Mouse (Mus musculus): ENCODE results near the gene Mdh1. TPM values are rescaled to one million over a fixed set of nuclear protein-coding genes. Genes with fewer than 3 reads are reported as not detected.
"Not testable (repeated sequence)": the region's sequence is repeated elsewhere in the genome, so short reads cannot be mapped to it uniquely, and the experiment has no call there.

Gene Mdh1
- polyA plus RNA-seq, 2 experiments = 80.4 to 184 TPM

DNA sequence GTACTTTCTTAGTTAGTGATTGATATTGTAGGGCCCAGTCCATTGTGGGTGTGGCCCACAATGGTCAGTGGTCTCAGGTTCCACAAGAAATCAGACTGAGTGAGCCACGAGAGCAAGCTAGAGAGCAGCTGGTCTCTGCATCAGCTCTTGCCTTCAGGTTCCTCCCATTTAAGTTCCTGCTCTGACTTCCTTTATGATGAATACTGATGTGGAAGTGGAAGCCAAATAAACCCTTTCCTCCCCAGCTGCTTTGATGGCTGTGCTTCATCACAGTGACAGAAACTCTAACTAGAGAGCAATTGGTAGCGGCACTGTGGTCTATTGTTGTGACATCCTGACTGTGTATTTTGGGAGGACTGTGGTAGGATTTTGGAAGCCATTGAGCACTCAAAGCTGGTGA, 32.1 kb downstream of the Mdh1 start:
- H3K9me3 ChIP-seq (ENCODE audit: control insufficient read depth, low read length) = no peaks in the 10 kb centered on the region
- no peak overlapping the region for H3K9ac ChIP-seq (replicated peaks)
- no peak overlapping the region for H3K27ac ChIP-seq
- no peak for ATAC-seq (ENCODE audit: insufficient read depth)
- no peak overlapping the region for H3K4me3 ChIP-seq (ENCODE audit: insufficient read depth in 1 of 2, low read depth in 2 of 2, low read length in 2 of 2)
- no peak overlapping the region for H3K4me2 ChIP-seq (ENCODE audit: low read depth)
- TF ChIP-seq CTCF (IDR thresholded peaks at IDR 0.05; ENCODE audit: low read depth) (no peak), EP300 (IDR thresholded peaks at IDR 0.05; ENCODE audit: low read depth) (no peak)
- no peaks in the 10 kb centered on the region for H3K36me3 ChIP-seq (replicated peaks; ENCODE audit: control insufficient read depth, insufficient read depth, low read depth)
- DNase-seq (ENCODE audit: low read depth in 3 of 3, low spot score in 3 of 3) = no peak
- H3K4me1 ChIP-seq (replicated peaks; ENCODE audit: control insufficient read depth in 2 of 2, insufficient read depth in 2 of 2, low read length in 1 of 2) = no peaks in the 10 kb centered on the region
- H3K27me3 ChIP-seq (ENCODE audit: control insufficient read depth, insufficient read depth, low read length) = no peaks in the 10 kb centered on the region
- 27% methylated on average over 2 of the region's 2 CpGs for WGBS (ENCODE audit: insufficient replicate concordance)

GRCm38 (mm10) chr11:21530856-21531255, 41.3 kb downstream of the Mdh1 start:
- not testable (repeated sequence) for DNase-seq (ENCODE audit: low read depth in 3 of 3, low spot score in 3 of 3); H3K27me3 ChIP-seq (ENCODE audit: control insufficient read depth, insufficient read depth, low read length)
- 59% methylated on average over 2 of the region's 2 CpGs for WGBS (ENCODE audit: insufficient replicate concordance)

GRCm38 (mm10) chr11:21528676-21529394, 43.3 kb downstream of the Mdh1 start:
- ATAC-seq (ENCODE audit: insufficient read depth) (no peak), DNase-seq (ENCODE audit: low read depth in 3 of 3, low spot score in 3 of 3) (no peak)
- Histone ChIP-seq H3K9me3 (ENCODE audit: control insufficient read depth, low read length) (no peaks in the 10 kb centered on the region), H3K27ac (no peak overlapping the region), H3K27me3 (ENCODE audit: control insufficient read depth, insufficient read depth, low read length) (no peaks in the 10 kb centered on the region), H3K4me1 (replicated peaks; ENCODE audit: control insufficient read depth in 2 of 2, insufficient read depth in 2 of 2, low read length in 1 of 2) (no peaks in the 10 kb centered on the region), H3K4me3 (ENCODE audit: insufficient read depth in 1 of 2, low read depth in 2 of 2, low read length in 2 of 2) (no peak overlapping the region), H3K9ac (replicated peaks) (no peak overlapping the region), H3K4me2 (ENCODE audit: low read depth) (no peak overlapping the region), H3K36me3 (replicated peaks; ENCODE audit: control insufficient read depth, insufficient read depth, low read depth) (no peaks in the 10 kb centered on the region)
- WGBS (ENCODE audit: insufficient replicate concordance) = 37% methylated on average over 2 of the region's 2 CpGs
- TF ChIP-seq EP300 (IDR thresholded peaks at IDR 0.05; ENCODE audit: low read depth) (no peak), CTCF (IDR thresholded peaks at IDR 0.05; ENCODE audit: low read depth) (no peak)

More at GRCm38 (mm10) chr11:21530856-21531255, 41.3 kb downstream of the Mdh1 start:
- H3K9ac ChIP-seq (replicated peaks); H3K4me1 ChIP-seq (replicated peaks; ENCODE audit: control insufficient read depth in 2 of 2, insufficient read depth in 2 of 2, low read length in 1 of 2); ATAC-seq (ENCODE audit: insufficient read depth); H3K27ac ChIP-seq; H3K4me2 ChIP-seq (ENCODE audit: low read depth); H3K9me3 ChIP-seq (ENCODE audit: control insufficient read depth, low read length); H3K4me3 ChIP-seq (ENCODE audit: insufficient read depth in 1 of 2, low read depth in 2 of 2, low read length in 2 of 2); H3K36me3 ChIP-seq (replicated peaks; ENCODE audit: control insufficient read depth, insufficient read depth, low read depth): not testable (repeated sequence)

GRCm38 (mm10) chr11:21517726-21518125, 54.4 kb downstream of the Mdh1 start:
- no peak for DNase-seq (ENCODE audit: low read depth in 3 of 3, low spot score in 3 of 3)

DNA sequence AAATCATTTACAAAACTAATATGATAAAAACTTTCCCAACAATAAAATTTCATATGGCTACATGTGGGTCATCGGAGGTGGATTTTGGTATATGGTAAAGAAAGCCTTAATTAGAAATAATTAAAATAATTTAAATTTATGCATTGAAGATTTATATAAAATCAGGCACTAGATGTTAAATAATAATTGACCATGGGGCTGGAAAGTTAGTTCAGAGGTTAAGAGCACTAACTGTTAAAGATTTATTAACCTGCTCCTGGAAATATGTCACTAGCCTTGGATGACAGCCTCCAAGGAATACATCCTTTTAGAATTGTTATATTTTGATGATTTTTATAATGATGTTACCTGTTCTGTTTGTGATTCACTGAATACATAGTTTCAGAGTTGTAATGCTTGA, 55.8 kb downstream of the Mdh1 start:
- not testable (repeated sequence) for DNase-seq (ENCODE audit: low read depth in 3 of 3, low spot score in 3 of 3); H3K4me2 ChIP-seq (ENCODE audit: low read depth); H3K27ac ChIP-seq; H3K27me3 ChIP-seq (ENCODE audit: control insufficient read depth, insufficient read depth, low read length); H3K4me1 ChIP-seq (replicated peaks; ENCODE audit: control insufficient read depth in 2 of 2, insufficient read depth in 2 of 2, low read length in 1 of 2); H3K9ac ChIP-seq (replicated peaks); H3K36me3 ChIP-seq (replicated peaks; ENCODE audit: control insufficient read depth, insufficient read depth, low read depth); ATAC-seq (ENCODE audit: insufficient read depth); H3K4me3 ChIP-seq (ENCODE audit: insufficient read depth in 1 of 2, low read depth in 2 of 2, low read length in 2 of 2); H3K9me3 ChIP-seq (ENCODE audit: control insufficient read depth, low read length)
- 70% methylated on average over 1 of the region's 1 CpGs for WGBS (ENCODE audit: insufficient replicate concordance)

More at GRCm38 (mm10) chr11:21517726-21518125, 54.4 kb downstream of the Mdh1 start:
- no peaks in the 10 kb centered on the region for H3K4me1 ChIP-seq (replicated peaks; ENCODE audit: control insufficient read depth in 2 of 2, insufficient read depth in 2 of 2, low read length in 1 of 2)
- H3K27me3 ChIP-seq (ENCODE audit: control insufficient read depth, insufficient read depth, low read length) = no peaks in the 10 kb centered on the region
- no peak overlapping the region for H3K4me3 ChIP-seq (ENCODE audit: insufficient read depth in 1 of 2, low read depth in 2 of 2, low read length in 2 of 2)
- no peak for ATAC-seq (ENCODE audit: insufficient read depth)
- H3K36me3 ChIP-seq (replicated peaks; ENCODE audit: control insufficient read depth, insufficient read depth, low read depth) = no peaks in the 10 kb centered on the region
- TF ChIP-seq CTCF (IDR thresholded peaks at IDR 0.05; ENCODE audit: low read depth) (no peak), EP300 (IDR thresholded peaks at IDR 0.05; ENCODE audit: low read depth) (no peak)
- no peak overlapping the region for H3K4me2 ChIP-seq (ENCODE audit: low read depth)
- H3K27ac ChIP-seq = no peak overlapping the region
- 66% methylated on average over 9 of the region's 9 CpGs for WGBS (ENCODE audit: insufficient replicate concordance)
- H3K9me3 ChIP-seq (ENCODE audit: control insufficient read depth, low read length) = no peaks in the 10 kb centered on the region
- H3K9ac ChIP-seq (replicated peaks) = no peak overlapping the region

DNA sequence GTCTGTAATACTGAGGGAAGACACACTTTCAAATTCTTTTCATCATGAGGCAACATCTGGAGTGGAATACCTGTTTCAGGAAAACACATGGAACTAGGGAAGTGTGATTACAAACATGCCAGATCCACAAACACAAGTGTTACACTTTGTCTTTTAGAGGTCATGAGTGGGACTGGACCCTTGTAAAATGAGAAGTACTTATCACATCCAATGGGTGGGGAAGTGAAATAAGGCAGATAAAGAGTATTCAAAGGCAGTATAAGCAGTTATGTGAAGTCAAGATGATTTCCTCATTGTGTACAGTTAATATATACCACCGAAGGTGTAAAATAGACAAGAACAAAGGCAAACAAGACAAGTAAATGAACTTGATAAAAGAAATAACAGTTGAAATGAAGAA, 61.6 kb downstream of the Mdh1 start:
- H3K4me2 ChIP-seq (ENCODE audit: low read depth); H3K9me3 ChIP-seq (ENCODE audit: control insufficient read depth, low read length); DNase-seq (ENCODE audit: low read depth in 3 of 3, low spot score in 3 of 3); ATAC-seq (ENCODE audit: insufficient read depth); H3K4me3 ChIP-seq (ENCODE audit: insufficient read depth in 1 of 2, low read depth in 2 of 2, low read length in 2 of 2); H3K27ac ChIP-seq; H3K9ac ChIP-seq (replicated peaks); H3K36me3 ChIP-seq (replicated peaks; ENCODE audit: control insufficient read depth, insufficient read depth, low read depth); H3K27me3 ChIP-seq (ENCODE audit: control insufficient read depth, insufficient read depth, low read length); H3K4me1 ChIP-seq (replicated peaks; ENCODE audit: control insufficient read depth in 2 of 2, insufficient read depth in 2 of 2, low read length in 1 of 2): not testable (repeated sequence)
- WGBS (ENCODE audit: insufficient replicate concordance) = 47% methylated on average over 1 of the region's 1 CpGs

GRCm38 (mm10) chr11:21508713-21509112, 63.5 kb downstream of the Mdh1 start:
- whole genome bisulfite sequencing (ENCODE audit: insufficient replicate concordance) = 19% methylated on average over 1 of the region's 1 CpGs
- not testable (repeated sequence) for DNase-seq (ENCODE audit: low read depth in 3 of 3, low spot score in 3 of 3); H3K4me1 ChIP-seq (replicated peaks; ENCODE audit: control insufficient read depth in 2 of 2, insufficient read depth in 2 of 2, low read length in 1 of 2); H3K4me2 ChIP-seq (ENCODE audit: low read depth); H3K27ac ChIP-seq; H3K27me3 ChIP-seq (ENCODE audit: control insufficient read depth, insufficient read depth, low read length); H3K9ac ChIP-seq (replicated peaks); H3K4me3 ChIP-seq (ENCODE audit: insufficient read depth in 1 of 2, low read depth in 2 of 2, low read length in 2 of 2); H3K36me3 ChIP-seq (replicated peaks; ENCODE audit: control insufficient read depth, insufficient read depth, low read depth); ATAC-seq (ENCODE audit: insufficient read depth); H3K9me3 ChIP-seq (ENCODE audit: control insufficient read depth, low read length)

DNA sequence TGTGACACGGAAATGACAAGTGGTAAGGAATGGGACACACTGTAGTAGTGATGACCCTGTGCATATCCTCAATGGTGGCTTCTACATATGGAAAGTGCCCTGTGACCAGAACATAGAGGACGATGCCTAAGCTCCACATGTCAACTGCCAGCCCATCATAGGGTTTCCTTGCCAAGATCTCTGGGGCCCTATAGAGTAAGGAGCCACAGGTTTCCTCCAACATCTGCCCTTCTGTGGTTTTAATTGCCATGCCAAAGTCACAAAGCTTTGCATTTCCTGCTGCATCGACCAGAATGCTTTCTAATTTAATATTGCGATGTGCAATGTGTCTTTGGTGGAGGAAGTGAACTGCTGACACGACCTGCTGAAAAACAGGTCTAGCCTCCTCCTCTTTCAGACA, 65.1 kb downstream of the Mdh1 start:
- H3K9me3 ChIP-seq (ENCODE audit: control insufficient read depth, low read length); H3K9ac ChIP-seq (replicated peaks); H3K27ac ChIP-seq; H3K27me3 ChIP-seq (ENCODE audit: control insufficient read depth, insufficient read depth, low read length); DNase-seq (ENCODE audit: low read depth in 3 of 3, low spot score in 3 of 3); H3K4me3 ChIP-seq (ENCODE audit: insufficient read depth in 1 of 2, low read depth in 2 of 2, low read length in 2 of 2); H3K4me1 ChIP-seq (replicated peaks; ENCODE audit: control insufficient read depth in 2 of 2, insufficient read depth in 2 of 2, low read length in 1 of 2); ATAC-seq (ENCODE audit: insufficient read depth); H3K36me3 ChIP-seq (replicated peaks; ENCODE audit: control insufficient read depth, insufficient read depth, low read depth); H3K4me2 ChIP-seq (ENCODE audit: low read depth): not testable (repeated sequence)
- WGBS (ENCODE audit: insufficient replicate concordance) = 54% methylated on average over 5 of the region's 5 CpGs

All from liver, embryonic 14.5 days (tissue).